Mouse (Mus musculus) CD4-positive helper T cell, adult 2 months (primary cell): Measurements from ENCODE around the gene Msi1.

Experiments
- DNase-seq: peaks from one replicate; pipeline ENCODE4 v3.0.0-alpha.2; 2012; ENCODE audit warnings: low read depth, missing footprints, low spot score

Msi1 gene

DNA sequence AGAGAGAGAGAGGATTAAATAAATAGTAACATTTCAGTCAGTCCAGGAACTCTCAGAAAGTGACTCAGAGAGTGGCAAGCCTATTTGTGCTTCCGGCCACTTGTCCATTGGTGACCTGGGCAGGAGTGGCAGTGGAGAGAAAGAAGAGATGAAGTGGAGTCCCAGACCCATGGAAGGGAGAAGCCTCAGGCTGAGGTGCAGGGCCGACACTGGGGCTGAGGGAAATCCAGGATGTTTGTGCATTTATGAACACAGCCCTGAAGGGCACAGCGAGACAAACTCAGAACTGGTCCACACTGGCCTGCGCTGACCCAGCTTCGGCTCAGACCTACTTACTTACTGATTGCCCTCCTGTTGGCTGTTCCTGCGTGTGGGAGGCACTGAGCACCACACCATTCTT, 40.4 kb downstream of the Msi1 start:
- no peak for DNase-seq

DNA sequence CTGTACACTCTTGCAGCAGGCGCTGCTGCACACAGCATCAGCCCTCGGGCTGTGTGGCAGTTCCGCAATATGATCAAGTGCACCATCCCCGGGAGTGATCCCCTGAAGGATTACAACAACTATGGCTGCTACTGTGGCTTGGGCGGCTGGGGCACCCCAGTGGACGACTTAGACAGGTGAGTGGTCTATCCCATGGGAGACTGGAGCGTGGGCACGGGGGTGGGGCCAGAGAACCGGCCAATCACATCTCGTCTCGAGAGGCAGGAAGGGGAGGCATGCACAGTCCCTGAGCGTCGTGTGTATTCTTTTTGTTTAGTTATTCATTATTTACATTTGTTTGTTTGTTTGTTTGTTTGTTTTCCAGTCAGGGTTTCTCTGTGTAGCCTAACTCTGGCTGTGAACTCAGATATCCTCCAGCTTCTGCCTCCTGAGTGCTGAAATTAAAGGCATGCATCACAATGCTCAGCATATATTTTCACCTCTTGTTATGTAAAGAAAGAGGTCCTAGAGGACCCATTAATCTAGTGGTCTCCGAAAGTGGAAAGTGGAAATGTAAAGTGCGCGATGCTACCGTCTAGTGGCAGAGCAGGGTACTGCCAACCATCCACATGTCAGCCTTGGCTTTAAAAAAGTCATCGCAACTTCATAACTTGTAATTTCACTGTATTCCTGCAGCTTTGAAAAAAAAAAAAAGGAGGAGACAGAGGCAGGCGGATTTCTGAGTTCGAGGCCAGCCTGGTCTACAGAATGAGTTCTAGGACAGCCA, 41.5 kb downstream of the Msi1 start:
- peak; percentile 54 for DNase-seq

GRCm38 (mm10) chr5:115473191-115473590, 43.8 kb downstream of the Msi1 start:
- DNase-seq: no peak

DNA sequence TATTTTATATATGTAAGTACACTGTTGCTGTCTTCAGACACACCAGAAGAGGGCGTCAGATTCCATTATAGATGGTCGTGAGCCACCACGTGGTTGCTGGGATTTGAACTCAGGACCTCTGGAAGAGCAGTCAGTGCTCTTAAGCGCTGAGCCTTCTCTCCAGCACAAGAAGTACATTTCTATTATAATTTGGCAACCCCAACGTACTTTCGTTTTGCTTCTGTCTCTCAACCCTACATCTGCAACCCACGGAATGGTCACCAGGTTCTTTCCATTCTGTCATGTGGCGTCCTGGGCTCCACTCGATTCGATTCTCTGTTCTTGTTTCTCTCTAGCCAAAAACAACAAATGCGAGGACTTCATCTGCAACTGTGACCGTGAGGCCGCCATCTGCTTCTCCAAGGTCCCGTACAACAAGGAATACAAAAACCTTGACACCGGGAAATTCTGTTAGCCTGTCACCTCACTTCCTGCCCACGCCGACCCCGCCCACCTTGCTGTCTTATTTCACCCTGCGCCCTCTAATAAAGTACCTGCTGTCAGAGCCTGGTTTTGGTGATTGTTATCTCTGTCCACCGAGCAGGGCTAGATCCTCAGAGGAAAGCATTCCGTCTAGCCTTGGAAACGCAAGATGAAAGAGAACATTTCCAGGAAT, 44.9 kb downstream of the Msi1 start:
- peak; percentile 67 for DNase-seq

- DNase-seq: peak; percentile 64
These were observed 46.1 kb downstream of the Msi1 start for GRCm38 (mm10) chr5:115475337-115476106.

DNA sequence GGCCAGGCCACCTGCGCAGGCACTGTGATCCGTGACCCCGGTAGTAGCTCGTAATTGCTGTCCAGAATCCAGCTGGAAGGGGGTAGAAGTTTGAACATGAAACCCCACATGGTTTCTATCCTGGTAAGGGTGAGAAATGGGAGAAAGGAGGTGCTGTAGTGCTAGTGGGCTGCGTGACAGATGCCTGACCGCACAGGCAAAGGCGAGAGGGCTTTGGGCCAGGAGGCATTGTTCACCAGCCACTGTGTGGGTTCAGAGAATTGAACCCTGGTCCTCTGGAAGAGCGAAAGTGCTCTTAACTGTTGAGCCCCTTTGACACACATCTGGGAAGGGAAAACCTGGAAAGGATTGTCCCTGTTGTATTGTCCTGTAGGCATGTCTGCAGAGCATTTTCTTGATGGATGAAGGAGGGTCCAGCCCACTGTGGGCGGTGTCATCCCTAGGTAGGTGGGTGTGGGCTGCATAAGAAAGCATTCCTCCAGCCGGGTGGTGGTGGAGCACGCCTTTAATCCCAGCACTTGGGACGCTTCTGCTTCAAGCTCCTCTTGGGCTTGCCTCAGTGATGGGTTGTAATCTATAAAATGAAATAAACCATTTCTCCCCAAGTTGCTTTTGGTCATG, 46.8 kb downstream of the Msi1 start:
- DNase-seq: no peak

GRCm38 (mm10) chr5:115479561-115479960, 50.2 kb downstream of the Msi1 start:
- DNase-seq: no peak

DNA sequence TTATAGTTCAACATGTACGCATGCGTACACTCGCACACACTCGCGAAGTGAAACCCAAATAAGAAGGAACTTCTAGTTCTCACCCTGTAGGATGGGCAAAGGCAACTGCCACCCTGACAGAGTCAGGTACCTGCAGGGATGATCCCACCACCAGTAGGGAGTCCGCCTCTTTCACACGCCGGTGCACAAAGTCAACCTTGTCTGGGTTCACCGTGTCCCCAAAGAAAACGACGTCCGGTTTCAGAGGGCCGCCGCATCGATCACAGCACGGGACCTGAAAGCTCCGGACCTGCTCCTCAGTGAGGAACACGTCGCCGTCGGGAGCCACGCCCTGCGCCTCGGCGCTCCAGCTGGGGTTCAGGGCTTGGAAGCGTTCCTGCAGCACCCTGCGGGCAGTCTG, 50.7 kb downstream of the Msi1 start:
- no peak for DNase-seq

- no peak for DNase-seq
These were observed 53.2 kb downstream of the Msi1 start for GRCm38 (mm10) chr5:115482390-115483265.

- no peak for DNase-seq
These were observed 54.0 kb downstream of the Msi1 start for GRCm38 (mm10) chr5:115483385-115483784.

GRCm38 (mm10) chr5:115483947-115484920, 54.8 kb downstream of the Msi1 start, which contains the start of gene Sirt4:
TSS of gene Sirt4 (minus strand) at chr5:115484725.
- DNase-seq: peak; percentile 93

DNA sequence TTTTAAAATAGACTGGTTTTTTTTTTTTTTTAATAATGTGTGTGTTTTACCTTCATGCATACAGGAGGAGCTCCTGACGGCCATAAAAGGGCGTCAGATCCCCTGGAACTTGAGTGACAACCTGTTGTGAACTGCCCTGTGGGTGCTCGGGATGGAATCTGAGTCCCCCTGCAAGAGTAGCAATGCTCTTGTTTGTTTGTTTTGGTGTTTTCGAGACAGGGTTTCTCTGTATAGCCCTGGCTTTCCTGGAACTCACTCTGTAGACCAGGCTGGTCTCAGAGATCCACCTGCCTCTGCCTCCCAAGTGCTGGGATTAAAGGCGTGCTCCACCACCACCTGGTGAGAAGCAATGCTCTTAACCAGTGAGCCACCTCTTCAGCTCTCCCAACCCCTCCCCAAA, 55.6 kb downstream of the Msi1 start:
- DNase-seq: no peak

DNA sequence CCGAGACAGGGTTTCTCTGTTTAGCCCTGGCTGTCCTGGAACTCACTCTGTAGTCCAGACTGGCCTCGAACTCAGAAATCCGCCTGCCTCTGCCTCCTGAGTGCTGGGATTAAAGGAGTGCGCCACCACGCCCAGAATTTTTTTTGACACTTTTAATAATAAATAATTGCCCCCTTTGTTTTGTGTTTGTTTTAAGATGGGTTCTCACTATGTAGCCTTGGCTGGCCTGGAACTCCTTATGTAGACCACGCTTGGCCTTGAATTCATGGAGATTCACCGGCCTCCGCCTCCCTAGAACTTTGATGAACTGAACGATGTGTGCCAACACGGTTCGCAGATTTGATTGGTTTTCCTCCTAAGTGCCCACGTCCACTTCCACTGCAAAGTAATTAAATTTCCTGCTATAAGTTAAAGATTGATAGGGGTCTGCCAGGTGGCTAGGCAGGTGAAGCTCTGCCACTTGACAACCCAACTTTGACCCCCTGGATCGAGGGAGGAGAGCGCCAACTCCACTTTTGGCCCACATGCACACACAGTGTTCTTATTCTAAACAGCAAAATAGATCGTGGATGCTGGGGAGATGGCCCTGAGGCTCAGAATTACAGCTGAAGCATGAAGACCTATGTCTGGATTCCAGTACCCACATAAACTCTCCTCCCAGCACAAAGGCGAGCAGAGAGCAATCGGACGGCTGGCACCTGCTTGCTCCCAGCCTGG, 56.2 kb downstream of the Msi1 start:
- no peak for DNase-seq

- DNase-seq: no peak
These were observed 57.3 kb downstream of the Msi1 start for GRCm38 (mm10) chr5:115486726-115487125.

DNA sequence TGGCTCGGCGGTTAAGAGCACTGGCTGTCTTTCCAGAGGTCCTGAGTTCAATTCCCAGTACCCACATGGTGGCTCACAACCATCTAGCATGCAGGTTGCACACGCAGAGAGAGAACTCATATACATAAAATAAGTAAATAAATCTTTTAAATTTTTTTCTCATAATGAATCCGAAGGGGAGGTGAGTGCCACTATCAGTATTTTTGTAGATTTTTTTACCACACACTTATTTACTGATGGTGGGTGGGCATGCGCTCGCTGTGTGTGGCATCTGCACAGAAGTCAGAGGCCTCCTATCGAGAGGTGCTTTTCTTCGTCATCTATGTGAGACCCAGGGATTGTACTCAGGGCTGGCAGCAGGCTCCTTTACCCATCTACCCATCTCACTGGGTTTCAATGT, 58.0 kb downstream of the Msi1 start:
- no peak for DNase-seq

GRCm38 (mm10) chr5:115487942-115488580, 58.7 kb downstream of the Msi1 start:
- no peak for DNase-seq

- DNase-seq: peak; percentile 91
These were observed 59.7 kb downstream of the Msi1 start for GRCm38 (mm10) chr5:115488841-115489698.
